Mouse (Mus musculus): Measurements from ENCODE around the gene Uqcrq. TPM values are rescaled to one million over a fixed set of nuclear protein-coding genes. Genes with fewer than 3 reads are reported as not detected.

The Uqcrq gene
- polyA plus RNA-seq, 1 experiment from 2014 or later = 642 TPM

Other genes with a start within 250 kb of the Uqcrq start
- gene Hspa4, start 130.4 kb downstream of the Uqcrq start, polyA plus RNA-seq (2016; fragmentation: Nextera tagmentation; extraction: Ambion mirVana) = 91.2 and 112 TPM in 2 replicates
- gene Zcchc10, start 106.2 kb downstream of the Uqcrq start, polyA plus RNA-seq (2016; fragmentation: Nextera tagmentation; extraction: Ambion mirVana) = 22.6 and 26.0 TPM in 2 replicates
- 36.6 and 48.9 TPM in 2 replicates for gene Aff4, start 80.0 kb downstream of the Uqcrq start, polyA plus RNA-seq (2016; fragmentation: Nextera tagmentation; extraction: Ambion mirVana)
- gene Leap2, start 7.7 kb downstream of the Uqcrq start, polyA plus RNA-seq (2016; fragmentation: Nextera tagmentation; extraction: Ambion mirVana) = 0.34 TPM in 1 of 2 replicates, not detected in the other
- gene Gdf9, start 192 bp upstream of the Uqcrq start, polyA plus RNA-seq (2016; fragmentation: Nextera tagmentation; extraction: Ambion mirVana) = 2.6 and 2.9 TPM in 2 replicates
- gene Gm10447, start 26.3 kb upstream of the Uqcrq start, polyA plus RNA-seq (2016; fragmentation: Nextera tagmentation; extraction: Ambion mirVana) = not detected in 2 replicates
- gene Shroom1, start 26.4 kb upstream of the Uqcrq start, polyA plus RNA-seq (2016; fragmentation: Nextera tagmentation; extraction: Ambion mirVana) = 1.8 and 2.0 TPM in 2 replicates
- gene Gm9837, start 39.6 kb upstream of the Uqcrq start, polyA plus RNA-seq (2016; fragmentation: Nextera tagmentation; extraction: Ambion mirVana) = not detected in 2 replicates
- not detected in 2 replicates for gene Gm9945, start 49.3 kb upstream of the Uqcrq start, polyA plus RNA-seq (2016; fragmentation: Nextera tagmentation; extraction: Ambion mirVana)
- 0.26 and 0.44 TPM in 2 replicates for gene Sowaha, start 49.4 kb upstream of the Uqcrq start, polyA plus RNA-seq (2016; fragmentation: Nextera tagmentation; extraction: Ambion mirVana)
- gene Sept8, start 88.4 kb upstream of the Uqcrq start, polyA plus RNA-seq (2016; fragmentation: Nextera tagmentation; extraction: Ambion mirVana) = 14.8 and 15.6 TPM in 2 replicates
- gene Kif3a, start 136.5 kb upstream of the Uqcrq start, polyA plus RNA-seq (2016; fragmentation: Nextera tagmentation; extraction: Ambion mirVana) = 67.8 and 71.5 TPM in 2 replicates
- gene Il4, start 187.8 kb upstream of the Uqcrq start, polyA plus RNA-seq (2016; fragmentation: Nextera tagmentation; extraction: Ambion mirVana) = 0.66 and 1.2 TPM in 2 replicates
- not detected in 2 replicates for gene Il13, start 203.9 kb upstream of the Uqcrq start, polyA plus RNA-seq (2016; fragmentation: Nextera tagmentation; extraction: Ambion mirVana)

All from hindbrain, embryonic 10.5 days (tissue).